Mouse (Mus musculus) neutrophil, adult 83 days (primary cell): ENCODE data around the gene Commd1. TPM values are rescaled to one million over a fixed set of nuclear protein-coding genes. Genes with fewer than 3 reads are reported as not detected.

ENCODE experiments used
- total RNA-seq, 2 experiments: library from RNA; stranded (reverse); gene quantifications; one replicate each; pipeline ENCODE4 v1.2.4; 2023

Commd1 gene
- 10 to 100 TPM; 61.0 to 61.9 TPM for total RNA-seq

DNA sequence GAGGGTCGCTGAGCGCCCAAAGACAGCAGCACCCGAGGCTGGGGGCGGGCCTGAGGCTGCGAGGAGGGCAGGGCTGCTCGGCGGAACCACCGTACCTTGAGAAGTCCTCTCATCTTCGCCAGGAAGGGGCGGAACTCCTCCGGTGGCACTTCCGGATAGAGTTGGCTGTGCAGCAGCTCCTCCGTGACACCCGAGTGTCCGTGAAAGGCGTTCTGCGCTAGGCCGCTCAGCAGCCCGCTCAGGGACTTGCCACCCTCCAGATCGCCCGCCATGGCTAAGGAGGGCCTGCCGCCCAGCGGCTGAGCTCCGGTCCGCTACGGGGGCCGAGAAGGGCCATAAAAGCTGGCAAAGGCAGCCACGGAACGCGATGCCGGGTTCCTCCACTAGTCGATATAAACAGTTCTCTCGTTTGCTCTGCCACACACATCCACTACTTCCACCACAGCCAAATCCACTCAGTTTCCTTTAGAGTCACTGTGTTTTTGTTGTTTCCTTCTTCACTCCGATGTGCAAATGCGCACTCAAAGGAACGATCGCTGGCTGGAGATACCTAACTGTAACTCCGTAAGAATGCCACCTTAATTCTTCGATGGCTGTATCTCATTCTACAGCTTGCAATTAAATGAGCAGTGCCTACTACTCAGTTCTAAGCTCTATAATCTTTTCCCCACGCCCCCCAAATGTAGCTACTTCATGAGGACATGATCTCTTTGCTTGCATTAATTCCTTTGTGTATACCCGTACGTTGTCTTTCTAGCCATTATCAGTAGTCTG lies at the start of gene Commd1, which contains the start of gene Gm28048:
TSS of gene Commd1 (minus strand) at position 399 of the 774 bp plus-strand sequence.
TSS of gene Gm28048 (minus strand) at position 107 of the 774 bp plus-strand sequence.

DNA sequence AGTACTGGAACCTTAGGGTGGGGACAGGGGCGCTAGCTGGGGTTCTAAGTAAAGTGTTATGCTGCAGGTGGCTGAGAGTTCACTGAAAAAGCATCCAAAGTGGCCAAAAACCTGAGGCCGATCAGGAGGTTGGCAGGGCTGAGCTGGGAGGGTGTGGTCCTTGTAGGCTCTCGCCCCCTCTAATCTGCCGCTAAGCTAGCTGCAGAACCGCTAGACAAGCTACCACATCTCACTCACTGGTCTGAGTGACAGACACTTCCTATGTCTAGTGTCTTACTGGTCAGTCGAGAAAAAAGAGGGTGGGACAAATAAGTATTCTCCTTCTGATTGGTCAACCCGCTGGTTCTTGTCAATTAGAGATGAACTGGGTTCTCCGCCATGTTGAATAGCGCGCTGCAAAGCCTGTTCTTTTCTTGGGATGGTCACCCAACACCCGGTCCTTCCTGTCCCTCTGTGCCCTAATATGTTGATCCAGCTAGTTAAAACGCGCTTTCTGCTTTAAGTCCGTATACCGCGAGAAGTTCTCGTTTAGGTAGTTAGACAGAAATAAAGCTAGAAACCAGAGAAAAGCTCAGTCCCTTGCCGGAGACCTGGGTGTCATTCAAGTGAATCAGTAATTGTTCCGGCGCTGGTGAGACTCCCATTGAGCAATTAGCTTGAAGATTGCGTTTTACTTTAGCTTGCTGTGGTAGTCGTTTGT lies 25.4 kb upstream of the Commd1 start, which contains the start of gene Fam161a:
TSS of gene Fam161a (plus strand) at position 51 of the 700 bp plus-strand sequence.

DNA sequence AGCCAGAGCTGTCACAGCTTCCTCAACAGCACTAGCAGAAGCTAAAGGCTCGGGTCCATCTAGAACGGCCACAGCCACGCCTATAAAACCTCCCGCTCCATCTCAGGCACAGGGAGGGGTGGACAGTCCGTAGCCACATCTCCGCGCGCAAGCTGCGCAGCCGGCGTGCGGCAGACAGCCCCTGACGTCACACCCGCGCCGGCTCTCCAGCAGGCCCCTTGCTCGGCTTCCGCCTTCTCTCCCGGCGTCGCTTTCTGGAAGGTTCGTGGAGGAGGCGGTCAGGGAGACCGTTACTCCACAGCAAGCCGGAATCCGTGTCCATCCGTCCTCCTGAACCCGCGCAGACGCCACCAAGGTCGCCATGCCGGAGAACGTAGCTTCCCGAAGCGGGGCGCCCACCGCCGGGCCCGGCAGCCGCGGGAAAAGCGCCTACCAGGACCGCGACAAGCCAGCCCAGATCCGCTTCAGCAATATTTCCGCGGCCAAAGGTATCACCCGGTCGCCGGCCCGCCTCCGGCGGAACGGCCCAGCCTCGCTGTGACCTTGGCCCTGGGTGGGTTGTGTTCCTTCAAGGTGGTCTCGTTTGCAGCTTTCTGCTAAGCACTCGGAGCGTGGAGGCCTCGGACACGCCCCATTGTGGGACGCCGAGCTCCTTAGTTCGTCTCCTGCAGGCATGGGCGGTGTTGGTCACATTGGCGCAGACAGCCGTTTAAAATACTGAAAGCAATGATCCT lies 8.4 kb upstream of the Commd1 start, which contains the start of gene Cct4:
TSS of gene Cct4 (plus strand) at position 127 of the 734 bp plus-strand sequence.

DNA sequence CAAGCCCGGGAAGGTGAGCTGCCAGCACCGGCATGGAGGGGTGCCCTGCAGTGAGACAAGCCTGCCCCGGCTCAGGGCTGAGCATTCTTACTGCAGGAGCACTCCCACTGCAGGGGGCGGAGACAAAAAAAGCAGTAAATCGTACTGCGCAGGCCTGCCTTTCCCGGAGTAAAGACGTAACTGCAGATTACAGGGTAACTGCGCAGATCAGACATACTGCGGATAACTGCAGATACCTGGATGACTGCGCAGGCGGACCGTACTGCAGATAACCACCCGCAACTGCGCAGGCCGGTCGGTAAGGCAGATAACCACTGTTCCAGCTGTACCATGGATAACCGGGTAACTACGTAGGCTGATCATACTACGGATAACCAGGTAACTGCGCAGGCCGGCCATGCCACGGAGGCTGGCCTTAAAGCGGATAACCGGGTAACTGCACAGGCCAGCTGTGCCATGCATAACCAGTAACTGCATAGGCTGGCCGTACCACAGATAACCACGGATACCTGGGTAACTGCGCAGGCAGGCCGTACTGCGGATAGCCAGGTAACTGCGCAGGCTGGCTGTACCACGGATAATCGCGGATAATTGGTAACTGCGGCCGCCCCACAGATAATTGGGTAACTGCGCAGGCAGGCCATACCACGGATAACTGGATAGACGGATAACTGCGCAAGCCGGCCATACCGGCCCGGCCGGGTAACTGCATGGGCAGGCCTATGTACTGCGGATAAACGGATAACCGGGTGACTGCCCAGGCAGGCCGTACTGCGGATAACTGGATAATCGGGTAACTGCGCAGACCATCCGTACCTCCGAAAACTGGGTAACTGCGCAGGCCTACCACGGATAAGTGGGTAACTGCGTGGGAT lies 10.1 kb downstream of the Commd1 start, which contains the start of gene Zrsr1:
TSS of gene Zrsr1 (plus strand) at position 171 of the 875 bp plus-strand sequence.

DNA sequence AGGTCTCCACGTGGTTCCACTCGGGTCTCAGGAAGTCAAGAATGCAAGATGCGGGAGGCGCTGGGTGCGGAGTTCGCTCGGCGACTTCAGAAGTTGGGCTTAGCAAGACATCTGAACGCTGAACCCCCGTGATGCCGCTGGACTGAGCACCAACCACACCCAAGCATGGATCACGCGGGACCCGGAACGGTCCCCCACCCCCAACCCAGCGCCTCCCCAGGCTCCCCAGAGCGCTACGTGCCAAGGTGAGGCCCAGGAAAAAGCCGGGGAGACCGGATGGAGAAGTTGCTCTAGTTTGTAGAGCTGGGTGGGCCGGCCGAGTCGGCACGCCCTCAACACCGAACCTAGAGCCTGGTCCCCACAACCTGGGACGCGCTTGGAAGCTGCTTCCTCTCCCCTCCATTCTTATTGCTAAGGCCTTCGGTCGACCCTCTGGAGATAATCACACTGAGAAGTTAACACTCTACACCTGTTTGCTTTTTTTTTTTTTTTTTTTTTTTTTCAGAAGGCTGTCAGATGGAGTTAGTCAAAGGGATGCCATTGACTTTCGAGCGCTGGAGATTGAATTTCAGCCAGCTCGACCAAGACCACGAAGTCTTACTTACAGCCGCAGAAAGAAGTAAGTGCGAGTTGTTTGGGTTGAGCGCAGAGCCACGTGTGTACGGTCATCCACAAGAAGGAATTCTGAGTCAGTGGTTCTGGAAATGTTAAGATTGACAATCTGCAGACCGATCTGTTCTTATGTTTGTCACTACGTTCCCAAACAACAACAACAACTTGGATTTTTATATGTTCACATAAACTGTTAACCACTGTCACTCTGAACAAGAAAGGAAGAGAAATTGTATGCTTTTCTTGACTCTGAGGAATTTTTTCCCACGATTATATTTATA lies 121.6 kb downstream of the Commd1 start, which contains the start of gene B3gnt2:
TSS of gene B3gnt2 (minus strand) at position 627 of the 893 bp plus-strand sequence.

Other genes with a start within 250 kb of the Commd1 start
- 10 to 100 TPM; 47.2 to 53.7 TPM for gene B3gnt2, start 121.4 kb downstream of the Commd1 start, total RNA-seq
- gene Zrsr1, start 10.4 kb downstream of the Commd1 start, total RNA-seq, result 10 to 100 TPM; 14.4 to 16.2 TPM
- gene Gm28048, start 292 bp downstream of the Commd1 start, total RNA-seq, result 10 to 100 TPM; 23.5 to 33.7 TPM
- gene Cct4, start 8.1 kb upstream of the Commd1 start, total RNA-seq, result 10 to 100 TPM; 91.9 to 99.5 TPM
- 1 to 10 TPM; 3.7 to 3.8 TPM for gene Fam161a, start 25.1 kb upstream of the Commd1 start, total RNA-seq